Comparison of ENCODE assay signal across 18 mouse cellular contexts in the genomic region with DNA sequence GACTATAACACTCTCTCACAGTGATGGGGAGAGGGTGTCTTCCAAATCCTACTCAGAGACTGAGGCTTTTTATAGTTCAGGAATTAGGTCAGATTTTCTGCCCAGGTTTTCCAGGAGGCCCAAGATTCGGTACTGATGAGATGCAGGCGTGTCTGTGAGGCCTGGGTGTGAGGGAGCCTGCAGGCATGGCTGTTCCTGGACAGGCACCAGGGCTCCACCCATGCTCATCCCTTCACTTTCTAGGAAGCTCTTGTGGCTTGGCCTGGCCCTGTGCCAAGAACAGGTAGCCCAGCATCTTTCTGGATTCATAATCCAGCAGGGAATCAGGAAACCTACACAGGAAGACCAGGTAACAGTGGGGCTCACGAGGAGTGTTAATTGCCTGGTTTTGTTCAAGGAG.
"Had no signal": no experiment of that assay in that cellular context is flagged by ENCODE, and none has a peak within 500 bp of the region (broad histone marks: within the 10 kb centered on the region; RNA-seq: fewer than 3 reads in every experiment).

No protein-coding gene starts in this region.

- H3K4me3 ChIP-seq: left cerebral cortex, adult 2 months; liver, embryonic 13.5 days; midbrain, embryonic 12.5 days; midbrain, embryonic 15.5 days; neural tube, embryonic 12.5 days; neural tube, embryonic 15.5 days had no signal

- DNase-seq: kidney, postnatal 25 days; layer of hippocampus, postnatal 36 days; liver, embryonic 13.5 days; lung, adult 2 months; right cerebral cortex, adult 18-20 months; right cerebral cortex, postnatal 14 days; right cerebral cortex, postnatal 4 days; thymus, adult 2 months; thymus, postnatal 14 days; thymus, postnatal 4 days had no signal

- ATAC-seq: midbrain, embryonic 15.5 days had no signal

- H3K27ac ChIP-seq: kidney, postnatal 0 days; left cerebral cortex, adult 2 months; liver, embryonic 13.5 days; macrophage; midbrain, embryonic 12.5 days; midbrain, embryonic 15.5 days; neural tube, embryonic 12.5 days; neural tube, embryonic 15.5 days; stomach, postnatal 0 days had no signal
